Mouse (Mus musculus) ovary, postnatal 36 days (tissue): ENCODE results near the gene Fam173a.
"Not testable (repeated sequence)": the region's sequence is repeated elsewhere in the genome, so short reads cannot be mapped to it uniquely, and the experiment has no call there.

Source experiments
- DNase-seq: peaks from one replicate; pipeline ENCODE4 v3.0.0; 2022; ENCODE audit warnings: low spot score, mixed read lengths

Fam173a gene

DNA sequence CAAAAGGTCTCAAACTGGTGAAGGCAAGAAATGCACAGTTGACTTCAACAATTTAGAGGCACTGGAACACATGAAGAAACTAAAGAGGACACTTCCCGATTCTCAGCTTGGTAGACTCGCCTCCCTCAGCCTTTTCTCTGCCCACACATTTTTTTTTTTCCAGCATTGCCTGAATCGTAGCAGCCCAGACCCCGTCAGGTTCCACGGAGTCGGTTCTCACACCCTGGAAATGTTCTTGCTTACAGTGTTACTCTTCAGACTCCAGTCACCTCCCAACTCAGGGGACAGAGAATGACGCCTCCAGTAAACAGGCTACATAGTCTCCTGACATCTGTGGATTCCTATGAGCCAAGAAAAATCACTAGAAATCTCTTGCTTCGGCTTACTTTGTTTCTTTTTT, 32.6 kb downstream of the Fam173a start:
- no peak for DNase-seq

DNA sequence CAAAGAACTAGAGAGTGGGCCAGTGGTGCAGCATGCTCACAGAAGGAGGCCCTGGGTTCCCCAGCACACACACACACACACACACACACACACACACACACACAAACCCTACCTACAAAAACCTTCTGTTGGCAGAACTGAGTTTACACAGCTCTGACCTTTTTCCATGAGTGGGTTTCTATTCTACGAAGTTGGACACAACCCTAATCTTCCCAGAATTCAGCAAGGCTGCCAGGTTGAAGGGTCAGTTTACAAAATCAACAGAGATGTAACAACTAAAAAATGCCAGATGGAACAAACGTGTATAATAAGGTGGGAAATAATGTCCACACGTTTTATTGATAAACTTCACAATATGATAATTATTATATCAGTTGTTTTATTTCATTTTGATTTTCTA, 35.0 kb downstream of the Fam173a start:
- no peak for DNase-seq

GRCm38 (mm10) chr17:25756378-25757242, 36.1 kb downstream of the Fam173a start:
- no peak for DNase-seq

DNA sequence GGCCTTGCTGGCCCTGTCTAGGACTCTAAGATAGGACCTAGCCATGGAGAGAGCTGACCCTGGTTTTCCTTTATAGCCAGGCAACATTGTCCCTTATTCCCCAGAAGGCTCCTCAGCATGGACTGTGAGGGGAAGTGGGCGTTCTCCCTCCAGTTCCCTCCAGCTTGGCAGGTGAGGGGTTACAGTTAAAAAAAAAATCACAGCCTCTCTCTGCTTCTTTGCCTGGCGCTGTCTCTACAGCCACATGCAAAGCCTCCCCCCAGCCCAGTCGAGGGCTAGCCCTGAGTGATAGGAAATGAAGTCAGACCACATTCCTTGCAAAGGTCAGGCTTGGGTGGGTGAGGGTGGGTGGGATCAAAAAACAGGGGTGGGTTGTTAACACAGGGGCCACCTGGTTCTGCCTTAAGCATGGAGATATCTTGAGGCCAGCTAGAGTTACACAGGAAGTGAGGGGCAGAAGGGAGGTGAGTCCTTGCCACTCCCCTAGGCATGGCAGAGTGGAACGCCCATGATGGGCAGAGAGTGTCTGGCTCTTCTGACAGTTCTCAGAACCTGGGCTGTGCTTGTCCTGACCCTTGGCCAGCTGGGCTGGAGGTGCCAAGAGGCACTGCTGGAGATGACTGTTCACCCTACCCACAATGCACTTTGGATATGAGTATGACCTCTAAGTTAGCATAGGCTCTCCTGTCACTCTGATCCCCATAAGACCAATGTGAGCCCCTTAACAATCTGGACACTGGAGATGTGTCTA, 36.9 kb downstream of the Fam173a start:
- no peak for DNase-seq

DNA sequence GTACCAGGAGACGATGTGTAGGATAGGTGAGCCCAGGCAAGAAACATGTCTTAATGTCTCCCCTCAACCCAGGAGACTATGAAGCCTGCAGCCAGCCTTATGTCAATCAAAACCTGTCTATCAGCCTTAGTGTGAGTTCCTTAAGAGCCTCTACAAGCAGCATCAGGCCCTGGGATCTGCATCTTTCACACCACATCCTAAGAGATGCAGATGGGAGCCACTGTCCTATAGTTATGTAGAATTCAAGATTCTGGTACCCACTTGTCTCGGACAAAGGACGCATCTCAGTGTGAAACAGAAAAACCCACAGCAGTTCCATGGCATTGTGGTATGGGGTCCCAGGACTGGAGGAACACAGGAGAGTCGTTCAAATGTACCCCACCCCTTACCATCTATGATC, 37.6 kb downstream of the Fam173a start:
- no peak for DNase-seq

DNA sequence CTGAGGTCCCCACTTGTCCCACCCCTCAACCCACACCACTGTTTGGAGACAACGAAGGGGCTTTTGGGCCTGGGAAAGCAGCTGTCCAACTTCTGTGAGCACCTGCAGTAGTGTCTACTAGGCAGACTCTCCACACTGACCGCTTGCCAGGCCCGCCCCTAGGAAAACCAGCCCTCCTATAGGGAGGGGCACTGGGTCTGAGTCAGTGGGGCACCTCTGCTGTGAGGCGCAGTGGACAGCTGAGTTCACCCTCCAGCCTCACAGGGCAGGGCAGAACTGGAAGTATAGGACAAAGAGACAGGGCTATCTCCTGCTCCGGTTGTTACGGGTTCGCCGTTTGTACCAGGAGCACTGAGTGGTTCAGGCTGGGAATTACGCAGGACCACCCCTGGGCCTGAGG, 38.5 kb downstream of the Fam173a start, which contains the start of gene Msln:
TSS of gene Msln (minus strand) at position 138 of the 400 bp plus-strand sequence.
- no peak for DNase-seq

- peak; percentile 61 for DNase-seq
Measured at GRCm38 (mm10) chr17:25751446-25751845, 41.3 kb downstream of the Fam173a start.

DNA sequence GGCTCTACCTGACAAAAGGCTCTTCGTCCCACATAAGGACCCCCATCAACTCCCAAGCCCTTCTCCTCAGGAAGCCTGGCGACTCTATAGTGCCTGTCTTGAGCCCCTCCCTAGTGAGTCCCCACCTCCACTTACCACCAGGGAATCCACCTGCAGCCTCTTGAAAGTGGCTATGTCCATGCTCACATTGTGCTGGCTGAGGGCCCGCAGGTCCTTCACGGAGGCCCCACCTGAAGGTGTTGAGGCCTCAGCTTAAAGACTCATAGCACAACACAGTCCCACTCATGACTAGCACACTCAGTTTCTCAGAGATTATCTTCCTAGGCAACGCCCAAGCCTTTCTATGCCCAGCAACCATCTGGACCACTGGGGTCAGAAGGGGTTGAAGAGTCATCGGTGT, 43.4 kb downstream of the Fam173a start:
- DNase-seq: no peak

DNA sequence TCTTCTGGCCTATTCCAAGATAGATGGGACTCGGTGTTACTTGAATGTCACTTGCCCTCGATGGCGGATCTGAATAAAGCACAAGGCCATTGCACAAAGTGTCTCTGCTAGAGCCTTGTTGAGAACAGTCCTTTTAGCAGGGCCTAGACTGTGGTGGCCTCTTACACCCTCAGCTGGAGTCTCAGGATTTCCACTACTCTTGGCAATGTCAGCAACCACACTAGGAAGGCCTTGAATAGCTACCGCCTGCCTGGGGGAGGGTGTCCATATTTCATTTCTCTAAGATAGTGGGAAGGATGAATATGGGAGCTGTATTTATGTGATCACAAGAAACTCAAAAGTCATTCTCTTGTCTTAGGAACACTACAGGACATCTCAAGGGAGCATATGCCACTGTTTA, 44.5 kb downstream of the Fam173a start:
- no peak for DNase-seq

- no peak for DNase-seq
Measured at GRCm38 (mm10) chr17:25744311-25744710, 48.4 kb downstream of the Fam173a start.

GRCm38 (mm10) chr17:25743831-25744230, 48.9 kb downstream of the Fam173a start:
- no peak for DNase-seq

DNA sequence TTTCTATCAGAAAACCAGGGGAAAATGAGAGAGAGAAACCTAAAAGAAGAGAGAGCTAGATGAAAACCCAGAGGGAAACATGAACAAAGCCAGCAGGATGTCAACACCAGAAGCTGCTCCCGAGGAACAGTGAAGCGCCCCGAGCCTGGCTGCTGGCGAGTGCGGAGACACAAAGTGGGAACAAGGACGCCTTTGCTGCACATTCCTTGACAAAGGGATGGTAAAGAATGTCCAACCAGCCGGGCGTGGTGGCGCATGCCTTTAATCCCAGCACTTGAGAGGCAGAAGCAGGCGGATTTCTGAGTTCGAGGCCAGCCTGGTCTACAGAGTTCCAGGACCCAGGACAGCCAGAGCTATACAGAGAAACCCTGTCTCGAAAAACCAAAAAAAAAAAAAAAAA, 51.2 kb downstream of the Fam173a start:
- not testable (repeated sequence) for DNase-seq
